Mouse (Mus musculus): ENCODE measurements around the gene Chn2.

The Chn2 gene

DNA sequence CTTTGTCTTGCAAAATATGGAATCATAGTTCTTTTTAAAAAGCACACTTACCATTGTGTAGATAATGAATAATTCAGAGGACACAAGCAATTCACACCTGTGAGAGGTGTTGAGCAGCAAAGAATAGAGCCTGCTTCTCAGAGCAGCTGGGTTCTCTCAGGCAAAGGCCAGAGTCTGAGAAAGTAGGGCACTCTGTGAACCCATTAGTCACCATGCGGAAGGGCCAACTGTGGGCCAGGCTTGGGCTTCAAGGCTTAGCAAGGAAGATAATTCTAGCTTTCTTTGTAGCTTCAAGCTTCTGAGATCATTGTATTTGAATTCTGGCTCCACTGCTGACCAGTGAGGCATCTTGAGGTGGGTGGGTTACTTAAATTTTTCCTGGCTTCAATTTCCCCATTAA lies 2.8 kb downstream of the Chn2 start:
- DNase-seq (ENCODE audit: low read depth, low spot score): no peak

GRCm38 (mm10) chr6:54043536-54043935 lies 4.2 kb downstream of the Chn2 start:
- no peak for DNase-seq (ENCODE audit: low read depth, low spot score)

DNA sequence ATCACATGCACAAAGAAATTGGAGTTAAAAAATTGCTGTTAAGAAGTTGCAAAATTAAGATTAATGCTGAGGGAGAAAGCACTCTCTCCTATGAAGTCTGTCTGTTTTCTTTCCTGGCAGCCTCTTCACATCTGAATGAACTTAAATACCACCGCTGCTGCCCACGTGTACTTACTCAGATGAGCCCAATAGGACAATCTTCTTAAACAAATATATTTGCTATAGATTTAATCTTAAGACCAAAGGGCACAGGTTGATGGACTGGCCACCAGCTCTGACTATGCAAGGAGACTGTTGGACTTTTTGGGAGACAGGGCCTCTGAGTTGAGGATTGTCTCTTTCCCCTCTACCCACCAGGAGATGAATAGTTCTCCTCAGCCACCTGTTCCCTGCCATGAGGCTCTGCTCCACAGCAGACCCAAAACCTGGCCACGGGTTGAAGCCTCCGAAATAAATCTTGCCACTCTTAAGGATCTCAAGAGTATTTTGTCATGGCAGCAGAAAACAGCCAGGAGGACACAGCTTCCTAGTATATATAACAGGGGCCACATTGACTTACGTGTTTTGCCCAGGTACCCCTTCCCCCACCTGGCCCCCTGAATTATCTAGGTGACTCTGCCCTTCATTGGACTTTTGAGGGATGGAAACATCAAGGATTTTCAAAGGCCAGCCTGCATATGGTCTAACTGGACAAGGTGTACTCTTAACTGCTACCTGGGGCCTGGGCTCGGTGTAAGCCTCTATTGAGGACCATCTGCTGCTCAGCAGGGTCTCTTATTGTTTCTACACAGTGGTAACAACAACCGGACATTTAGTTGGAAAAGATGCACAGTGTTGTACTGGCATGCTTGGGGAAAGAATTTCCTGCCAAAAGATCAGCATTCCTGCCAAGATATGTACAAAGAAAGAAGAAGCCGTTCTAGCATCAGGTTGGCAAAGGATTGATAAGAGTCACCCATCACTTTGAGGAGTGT lies 6.7 kb downstream of the Chn2 start:
- no peak for DNase-seq (ENCODE audit: low read depth, low spot score)

GRCm38 (mm10) chr6:54046884-54047747 lies 7.8 kb downstream of the Chn2 start:
- no peak for DNase-seq (ENCODE audit: low read depth, low spot score)

DNA sequence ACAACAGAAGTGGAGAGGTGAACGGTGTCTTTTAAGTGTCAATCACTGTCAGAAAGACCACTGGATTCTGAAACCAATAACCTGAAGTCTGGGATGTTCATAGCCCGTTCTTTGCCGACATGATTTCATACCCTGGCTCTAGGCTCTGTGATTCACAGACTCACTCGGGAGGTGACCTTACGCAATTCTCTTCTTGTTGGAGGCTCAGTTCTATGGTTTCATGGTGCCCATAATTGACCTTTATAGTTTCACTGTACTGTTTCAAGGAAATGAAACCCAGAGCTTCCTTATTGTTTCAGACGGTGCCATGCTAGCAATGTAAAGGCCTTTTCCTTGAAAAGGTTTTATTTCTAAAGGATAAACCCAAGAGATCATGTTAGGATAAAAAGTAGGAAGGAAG lies 9.4 kb downstream of the Chn2 start:
- DNase-seq (ENCODE audit: low read depth, low spot score): no peak

- DNase-seq (ENCODE audit: low read depth, low spot score): no peak
Measured at GRCm38 (mm10) chr6:54051173-54051572, 11.8 kb downstream of the Chn2 start.

GRCm38 (mm10) chr6:54052124-54052523 lies 12.8 kb downstream of the Chn2 start:
- no peak for DNase-seq (ENCODE audit: low read depth, low spot score)

- DNase-seq (ENCODE audit: low read depth, low spot score): no peak
Measured at GRCm38 (mm10) chr6:54052666-54053065, 13.3 kb downstream of the Chn2 start.

- DNase-seq (ENCODE audit: low read depth, low spot score): no peak
Measured at GRCm38 (mm10) chr6:54053316-54053715, 14.0 kb downstream of the Chn2 start.

DNA sequence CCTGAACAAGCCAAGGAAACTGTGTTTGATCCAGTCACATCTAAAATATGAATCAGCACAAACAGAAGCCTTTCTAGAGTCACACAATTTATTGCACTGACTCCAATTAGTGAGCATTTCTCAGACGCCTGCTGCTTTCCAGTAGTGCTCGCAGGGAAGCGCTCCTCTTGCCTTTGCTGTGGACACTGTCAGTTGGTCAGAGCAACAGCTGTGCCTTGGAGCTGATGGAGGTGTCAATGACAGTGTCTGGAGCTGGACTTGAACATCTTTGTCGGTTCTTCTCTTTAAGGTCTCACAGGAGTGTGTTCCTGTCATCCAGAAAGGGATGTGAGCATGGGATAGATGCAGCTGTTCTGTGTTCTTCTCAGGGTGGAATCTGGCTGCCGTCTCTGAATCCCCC lies 16.0 kb downstream of the Chn2 start:
- no peak for DNase-seq (ENCODE audit: low read depth, low spot score)

DNA sequence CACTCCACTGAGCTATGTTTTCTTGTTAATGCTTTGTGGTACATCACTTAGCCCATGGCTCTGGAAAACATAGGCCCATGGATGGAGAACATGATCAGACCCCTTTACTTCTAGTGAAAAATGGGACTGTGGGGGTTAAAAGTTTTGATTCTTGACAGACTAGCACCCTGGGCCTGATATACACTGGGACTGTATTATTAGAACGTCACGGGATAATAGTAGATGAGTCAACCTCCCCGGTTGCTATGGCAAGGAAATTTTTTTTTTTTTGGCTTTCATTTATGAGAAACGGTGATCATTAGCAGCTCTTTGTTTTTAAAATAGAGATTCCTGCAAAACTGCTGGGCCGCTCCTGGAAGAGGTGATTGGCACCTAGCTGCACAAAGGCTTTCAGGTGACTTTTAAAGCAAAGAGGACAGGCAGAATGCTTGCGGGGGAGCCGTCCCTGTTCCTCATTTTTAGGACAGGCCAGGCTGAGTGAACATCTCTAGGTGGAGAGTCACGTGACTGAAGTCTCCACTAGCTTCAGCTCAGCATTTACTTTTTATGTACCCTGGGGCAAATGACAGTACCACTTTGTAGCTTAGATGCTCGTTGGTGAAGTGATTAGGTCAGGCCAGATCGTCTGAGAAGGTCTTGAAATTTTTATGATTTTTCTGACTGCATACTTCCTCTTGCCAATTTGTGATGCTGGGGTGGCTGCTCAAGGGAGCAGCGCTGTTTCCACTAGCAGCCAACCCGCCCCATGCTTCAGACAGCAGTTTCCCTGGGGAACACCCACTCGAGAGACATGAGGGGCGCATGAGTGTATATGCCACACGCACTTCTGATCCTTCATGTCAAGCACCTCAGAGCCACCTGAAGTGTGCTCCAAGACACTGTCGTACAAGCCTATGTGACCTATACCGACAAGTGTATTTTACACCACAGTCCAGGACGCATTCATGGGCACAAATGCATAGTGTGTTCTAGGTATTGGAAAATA lies 17.5 kb downstream of the Chn2 start:
- DNase-seq (ENCODE audit: low read depth, low spot score): no peak

DNA sequence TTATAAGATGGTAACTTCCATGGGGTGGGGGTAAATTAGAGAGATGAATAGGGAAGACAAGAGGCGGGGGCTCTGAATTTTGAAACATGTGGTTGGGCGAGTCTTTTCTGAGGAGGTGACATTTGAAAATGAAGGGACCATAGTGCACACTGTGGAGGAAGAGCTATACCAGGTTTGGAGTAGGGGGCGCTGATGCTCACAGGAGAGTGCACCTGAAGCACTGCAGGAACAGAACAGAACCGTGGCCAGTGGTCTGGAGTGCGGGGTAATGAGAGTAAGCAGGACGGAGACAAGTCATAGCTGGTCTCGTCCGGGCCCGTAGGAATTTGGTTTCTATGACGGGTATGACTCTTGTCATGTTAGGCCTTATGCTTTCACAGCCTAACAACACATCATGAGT lies 18.3 kb downstream of the Chn2 start:
- peak; percentile 31 for DNase-seq (ENCODE audit: low read depth, low spot score)

DNA sequence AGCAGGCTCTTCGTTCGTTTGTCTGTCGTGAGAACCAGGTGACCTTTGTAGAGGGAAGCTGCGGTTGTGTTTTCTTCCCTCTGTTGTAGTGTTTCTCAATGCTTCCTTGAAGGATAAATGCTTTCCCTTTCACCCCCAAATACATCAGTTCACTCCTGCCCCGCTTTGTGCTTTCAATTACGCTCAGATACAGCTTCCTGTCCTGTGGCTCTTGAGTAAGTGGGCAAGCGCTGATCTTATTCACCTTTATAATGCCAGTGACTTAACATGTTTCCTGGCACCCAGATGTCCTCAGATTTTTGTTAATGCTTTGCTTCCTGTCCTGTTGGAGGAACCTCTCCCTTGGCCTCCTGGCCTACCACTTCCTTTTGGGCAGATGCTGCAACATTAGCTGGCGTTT lies 19.5 kb downstream of the Chn2 start:
- DNase-seq (ENCODE audit: low read depth, low spot score): no peak

GRCm38 (mm10) chr6:54060258-54060657 lies 20.9 kb downstream of the Chn2 start:
- DNase-seq (ENCODE audit: low read depth, low spot score): no peak

GRCm38 (mm10) chr6:54061375-54061774 lies 22.0 kb downstream of the Chn2 start:
- DNase-seq (ENCODE audit: low read depth, low spot score): no peak

DNA sequence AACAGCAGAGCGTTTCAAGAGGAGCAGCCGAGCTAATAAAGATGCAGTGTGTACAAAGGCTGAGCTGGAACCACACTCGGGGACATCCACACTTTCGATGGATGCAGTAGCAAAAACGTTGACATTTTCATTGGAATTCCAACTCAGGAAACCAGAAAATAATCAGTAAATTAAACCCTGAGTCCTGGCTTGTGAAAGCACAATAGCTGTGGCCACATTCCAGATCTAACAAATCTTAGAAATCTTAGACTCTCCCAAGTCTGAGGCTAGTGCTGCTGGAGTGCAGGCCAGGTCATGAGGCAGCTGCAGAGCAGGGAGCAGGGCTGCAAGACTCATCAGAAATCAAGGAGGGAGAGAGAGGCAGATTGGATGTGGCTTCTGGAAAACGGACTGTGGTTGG lies 24.5 kb downstream of the Chn2 start:
- no peak for DNase-seq (ENCODE audit: low read depth, low spot score)

- DNase-seq (ENCODE audit: low read depth, low spot score): no peak
Measured at GRCm38 (mm10) chr6:54067380-54067779, 28.0 kb downstream of the Chn2 start.

DNA sequence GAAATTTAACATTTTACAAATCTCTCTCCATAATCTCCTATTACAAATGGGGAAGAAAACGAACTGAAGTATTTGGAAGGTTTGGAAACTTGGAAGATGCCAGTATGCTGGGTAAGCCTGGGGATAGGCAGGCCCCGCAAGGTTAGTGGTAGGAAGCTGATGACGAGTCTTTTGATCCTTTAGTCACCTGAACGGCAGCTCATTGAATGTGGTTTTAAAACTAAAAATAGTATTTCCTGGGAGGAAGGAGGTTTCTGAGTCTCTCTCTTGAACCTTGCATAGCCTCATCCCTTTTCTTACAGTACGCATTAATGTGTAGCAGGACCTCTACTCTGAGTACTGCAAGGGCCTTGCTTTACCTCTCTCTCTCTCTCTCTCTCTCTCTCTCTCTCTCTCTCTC lies 29.5 kb downstream of the Chn2 start:
- peak; percentile 29 for DNase-seq (ENCODE audit: low read depth, low spot score)

DNA sequence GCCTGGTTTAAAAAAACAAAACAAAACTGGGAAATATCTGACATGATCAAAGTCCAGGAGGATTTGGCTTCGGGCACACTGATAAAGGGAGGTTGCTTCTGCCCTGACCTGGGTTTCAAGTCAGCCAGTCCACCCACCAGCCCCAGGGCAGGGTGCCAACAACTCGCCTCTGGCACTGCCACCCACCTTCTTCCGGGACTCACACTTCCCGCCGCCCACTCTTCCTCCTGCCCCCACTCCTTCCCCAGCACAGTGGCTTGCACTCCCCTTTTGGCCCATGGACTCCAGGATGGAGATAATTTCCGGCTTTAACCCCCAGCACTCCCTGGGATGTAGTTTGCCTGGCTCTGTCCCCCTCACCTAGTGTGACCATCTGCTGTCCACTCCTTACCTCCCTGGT lies 31.4 kb downstream of the Chn2 start:
- peak; percentile 25 for DNase-seq (ENCODE audit: low read depth, low spot score)

DNA sequence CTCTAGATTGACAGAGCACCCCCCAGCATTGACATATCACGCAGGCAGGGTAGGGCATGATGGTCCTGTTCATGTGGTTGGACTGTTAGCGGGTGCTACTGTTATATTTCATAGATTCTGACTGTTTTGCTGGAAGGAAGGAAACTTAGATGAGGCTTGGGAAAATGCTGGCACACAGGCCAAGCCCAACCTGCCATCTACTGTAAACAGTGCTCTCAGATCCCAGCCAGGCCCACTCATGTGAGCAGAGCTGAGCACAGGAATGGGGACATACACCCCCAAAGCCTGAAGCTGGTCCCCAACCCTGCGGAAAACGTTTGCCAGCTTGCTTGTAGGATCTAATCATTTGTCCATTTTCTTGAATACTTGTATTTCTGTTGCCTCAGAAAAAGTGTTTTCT lies 32.1 kb downstream of the Chn2 start:
- DNase-seq (ENCODE audit: low read depth, low spot score): no peak

- no peak for DNase-seq (ENCODE audit: low read depth, low spot score)
Measured at GRCm38 (mm10) chr6:54074454-54074853, 35.1 kb downstream of the Chn2 start.

Data from CD4-positive, CD25-positive, alpha-beta regulatory T cell, adult 2 months (primary cell).